Mouse (Mus musculus) neural tube, embryonic 11.5 days (tissue): ENCODE measurements around the gene Creb5. TPM values are rescaled to one million over a fixed set of nuclear protein-coding genes. Genes with fewer than 3 reads are reported as not detected.

Experiments used
- ATAC-seq: fragments of 200-750 bp; cut with Nextera tagmentation; 2 replicates; pipeline ENCODE4 v1.8.0; 2017; ENCODE audit warnings: moderate number of reproducible peaks, mild to moderate bottlenecking, moderate TSS enrichment, moderate library complexity; ENCODE audit not compliant: insufficient read depth, low FRiP score, low TSS enrichment
- DNase-seq: peaks from one replicate; pipeline ENCODE4 v3.0.0-alpha.2; 2015; ENCODE audit warnings: low spot score
- H3K27ac ChIP-seq: fragments of 300-500 bp; sonication (generic); 2 replicates; pipeline ENCODE4 v1.5.1; 2014; ENCODE audit warnings: low read depth, mild to moderate bottlenecking, low read length
- H3K27me3 ChIP-seq: fragments of 300-500 bp; sonication (generic); 2 replicates; pipeline ENCODE4 v1.6.1; 2014; ENCODE audit warnings: mild to moderate bottlenecking, low read length, mixed read lengths; ENCODE audit not compliant: control insufficient read depth, insufficient read depth
- H3K36me3 ChIP-seq: fragments of 300-500 bp; sonication (generic); 2 replicates; pipeline ENCODE4 v1.6.1; 2014; ENCODE audit warnings: mild to moderate bottlenecking, low read length, moderate library complexity, mixed read lengths; ENCODE audit not compliant: control insufficient read depth, insufficient read depth
- H3K4me1 ChIP-seq: fragments of 300-500 bp; sonication (generic); 2 replicates; pipeline ENCODE4 v1.6.1; 2014; ENCODE audit warnings: low read length, mixed read lengths; ENCODE audit not compliant: control insufficient read depth, insufficient read depth
- H3K4me2 ChIP-seq: fragments of 300-500 bp; sonication (generic); 2 replicates; pipeline ENCODE4 v1.6.1; 2014; ENCODE audit warnings: low read depth, mild to moderate bottlenecking, moderate library complexity
- H3K4me3 ChIP-seq: fragments of 300-500 bp; sonication (generic); 2 replicates; pipeline ENCODE4 v1.5.1; 2014; ENCODE audit warnings: low read depth, low read length
- H3K9ac ChIP-seq: fragments of 300-500 bp; sonication (generic); 2 replicates; pipeline ENCODE4 v1.6.1; 2014; ENCODE audit warnings: mild to moderate bottlenecking, low read length
- H3K9me3 ChIP-seq: fragments of 300-500 bp; sonication (generic); 2 replicates; pipeline ENCODE4 v1.6.1; 2016; ENCODE audit warnings: low read length; ENCODE audit not compliant: control insufficient read depth
- WGBS: fragments of 180-500 bp; shearing (Covaris S2); extraction: QIAGEN DNeasy Blood & Tissue Kit; methylation state at CpG from one replicate; pipeline ENCODE4 v1.1.7; 2014; 5-methylcytosine and 5-hydroxymethylcytosine counted together
- polyA plus RNA-seq: library from polyadenylated mRNA; unstranded; fragments of >200 nt; fragmentation: Nextera tagmentation; extraction: Ambion mirVana; gene quantifications from 2 replicates; pipeline ENCODE4 v1.2.1, GENCODE M21; 2014

Creb5 gene
- polyA plus RNA-seq, 1 experiment from 2014 or later: 10.7 TPM

GRCm38 (mm10) chr6:53691006-53691405 lies 403.9 kb downstream of the Creb5 start:
- 90% methylated on average over 1 of the region's 1 CpGs for WGBS
- Histone ChIP-seq H3K4me2 (no peak overlapping the region), H3K27ac (no peak overlapping the region), H3K9ac (no peak overlapping the region), H3K27me3 (no peaks in the 10 kb centered on the region), H3K4me3 (no peak overlapping the region), H3K36me3 (no peaks in the 10 kb centered on the region), H3K4me1 (0 out of 2 replicates have a peak, but pooled peaks cover 3% of the 10 kb centered on the region), H3K9me3 (no peaks in the 10 kb centered on the region)
- DNase-seq (no peak), ATAC-seq (no peak)

GRCm38 (mm10) chr6:53695216-53695615 lies 408.1 kb downstream of the Creb5 start:
- no peak for DNase-seq
- H3K4me3 ChIP-seq: no peak overlapping the region
- H3K27ac ChIP-seq: no peak overlapping the region
- H3K36me3 ChIP-seq: no peaks in the 10 kb centered on the region
- WGBS: 64% methylated on average over 9 of the region's 9 CpGs
- no peak overlapping the region for H3K4me2 ChIP-seq
- H3K9ac ChIP-seq: no peak overlapping the region
- H3K4me1 ChIP-seq: peaks cover 8% of the 10 kb centered on the region; the same call in 1 of the 2 replicates
- H3K9me3 ChIP-seq: no peaks in the 10 kb centered on the region
- ATAC-seq: no peak
- H3K27me3 ChIP-seq: no peaks in the 10 kb centered on the region

- no peaks in the 10 kb centered on the region for H3K9me3 ChIP-seq
- DNase-seq (no peak), ATAC-seq (no peak)
- no peak overlapping the region for H3K4me2 ChIP-seq
- no peaks in the 10 kb centered on the region for H3K27me3 ChIP-seq
- no peaks in the 10 kb centered on the region for H3K36me3 ChIP-seq
- H3K9ac ChIP-seq: no peak overlapping the region
- no peak overlapping the region for H3K27ac ChIP-seq
- H3K4me3 ChIP-seq: no peak overlapping the region
- H3K4me1 ChIP-seq: peaks cover 8% of the 10 kb centered on the region; the same call in 1 of the 2 replicates
- WGBS: 58% methylated on average over 6 of the region's 6 CpGs
These were observed 409.4 kb downstream of the Creb5 start for GRCm38 (mm10) chr6:53696471-53696870.

- Histone ChIP-seq H3K9me3 (no peaks in the 10 kb centered on the region), H3K9ac (no peak overlapping the region), H3K4me3 (no peak overlapping the region), H3K4me1 (peaks cover 8% of the 10 kb centered on the region; the same call in 1 of the 2 replicates), H3K36me3 (no peaks in the 10 kb centered on the region), H3K27ac (no peak overlapping the region), H3K27me3 (no peaks in the 10 kb centered on the region), H3K4me2 (no peak overlapping the region)
- DNase-seq (no peak), ATAC-seq (no peak)
- WGBS: 74% methylated on average over 6 of the region's 6 CpGs
These were observed 409.9 kb downstream of the Creb5 start for GRCm38 (mm10) chr6:53696921-53697320.

DNA sequence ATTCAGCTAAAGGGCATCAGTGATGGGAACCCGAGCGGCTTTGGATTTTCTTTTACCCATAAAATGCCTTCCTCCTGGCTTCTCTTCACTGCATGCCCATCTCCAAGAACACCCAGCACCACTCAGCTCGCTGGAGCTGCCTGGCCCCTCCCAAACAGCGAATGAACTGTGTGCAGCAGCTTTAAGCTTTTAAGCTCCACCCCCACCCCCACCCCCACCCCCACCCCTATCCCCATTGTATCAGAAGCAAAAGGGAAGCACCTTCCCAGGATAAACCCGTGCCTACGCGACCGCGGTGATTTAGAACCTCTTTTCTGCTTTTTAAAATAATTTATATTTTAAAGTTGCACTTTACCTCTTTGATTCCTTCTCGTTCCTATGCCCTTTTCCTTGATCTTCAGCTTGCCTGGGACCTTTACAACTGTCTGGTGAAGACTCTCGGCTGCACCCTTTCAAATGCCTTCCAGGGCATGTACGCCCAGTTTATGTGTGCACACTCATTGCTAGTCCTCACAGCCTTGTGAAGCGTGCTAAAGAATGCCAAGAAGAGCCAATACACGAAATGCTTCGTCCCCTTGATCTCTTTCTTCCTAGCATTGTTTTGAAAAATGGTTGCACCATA lies 411.2 kb downstream of the Creb5 start:
- Histone ChIP-seq H3K27ac (no peak overlapping the region), H3K36me3 (no peaks in the 10 kb centered on the region), H3K4me2 (peak overlapping the region; percentile 31), H3K4me1 (peaks cover 8% of the 10 kb centered on the region; the same call in 1 of the 2 replicates), H3K4me3 (no peak overlapping the region), H3K27me3 (no peaks in the 10 kb centered on the region), H3K9me3 (no peaks in the 10 kb centered on the region), H3K9ac (no peak overlapping the region)
- ATAC-seq (no peak; the same call in 1 of the 2 replicates), DNase-seq (peak; percentile 46)
- 11% methylated on average over 15 of the region's 15 CpGs for whole genome bisulfite sequencing

GRCm38 (mm10) chr6:53704440-53704839 lies 417.4 kb downstream of the Creb5 start:
- no peak overlapping the region for H3K9ac ChIP-seq
- H3K27me3 ChIP-seq: no peaks in the 10 kb centered on the region
- ATAC-seq (no peak), DNase-seq (no peak)
- H3K4me1 ChIP-seq: no peaks in the 10 kb centered on the region
- no peak overlapping the region for H3K4me2 ChIP-seq
- no peaks in the 10 kb centered on the region for H3K36me3 ChIP-seq
- no peaks in the 10 kb centered on the region for H3K9me3 ChIP-seq
- H3K4me3 ChIP-seq: no peak overlapping the region
- H3K27ac ChIP-seq: no peak overlapping the region
- WGBS: 24% methylated on average over 2 of the region's 2 CpGs

DNA sequence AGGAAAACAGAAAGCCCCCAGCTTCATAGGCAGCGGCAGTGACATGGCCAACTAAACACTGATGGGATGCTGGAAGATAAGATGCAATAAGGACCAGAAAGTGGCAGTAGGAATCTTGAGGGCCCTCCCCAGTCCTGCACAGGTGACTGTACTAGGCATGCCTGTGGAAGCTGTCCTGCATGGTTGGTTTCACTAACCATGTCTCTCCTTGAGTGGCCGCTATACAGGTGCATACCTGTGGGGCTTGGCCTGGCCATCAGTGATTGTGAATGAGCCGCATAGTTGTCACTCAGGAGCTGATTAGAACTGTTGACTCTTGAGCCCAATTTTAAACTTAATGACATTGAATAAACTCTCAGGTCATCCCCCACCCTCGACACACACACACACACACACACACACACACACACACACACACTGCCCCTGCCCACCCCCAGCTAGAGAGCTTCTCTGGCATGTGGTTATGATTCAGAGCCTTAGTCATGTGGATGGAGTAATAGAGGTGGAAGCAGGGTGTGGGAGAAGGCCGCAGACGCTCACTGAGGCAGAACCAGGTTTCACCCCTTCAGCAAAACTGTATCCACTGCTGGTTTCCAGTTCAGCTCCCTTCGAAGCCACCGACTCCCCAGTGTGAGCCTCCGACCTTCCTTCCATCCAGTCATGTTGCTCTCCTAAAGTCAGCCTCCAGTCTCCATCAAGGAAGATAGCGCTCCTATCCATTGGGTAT lies 419.7 kb downstream of the Creb5 start:
- Histone ChIP-seq H3K27ac (no peak overlapping the region), H3K4me3 (no peak overlapping the region), H3K27me3 (no peaks in the 10 kb centered on the region), H3K4me2 (no peak overlapping the region), H3K36me3 (no peaks in the 10 kb centered on the region), H3K9ac (no peak overlapping the region), H3K4me1 (no peaks in the 10 kb centered on the region), H3K9me3 (no peaks in the 10 kb centered on the region)
- no peak for DNase-seq
- WGBS: 86% methylated on average over 10 of the region's 10 CpGs
- no peak for ATAC-seq

GRCm38 (mm10) chr6:53707795-53708194 lies 420.7 kb downstream of the Creb5 start:
- Histone ChIP-seq H3K4me2 (no peak overlapping the region), H3K4me1 (no peaks in the 10 kb centered on the region), H3K9me3 (no peaks in the 10 kb centered on the region), H3K27ac (no peak overlapping the region), H3K36me3 (no peaks in the 10 kb centered on the region), H3K27me3 (no peaks in the 10 kb centered on the region), H3K9ac (no peak overlapping the region), H3K4me3 (no peak overlapping the region)
- DNase-seq (no peak), ATAC-seq (no peak)
- WGBS: 75% methylated on average over 5 of the region's 5 CpGs
